Mouse (Mus musculus) T-helper 1 cell (primary cell): Measurements from ENCODE around the gene Cphx1.
"Not testable (repeated sequence)": the region's sequence is repeated elsewhere in the genome, so short reads cannot be mapped to it uniquely, and the experiment has no call there.

Experiments used
- in situ Hi-C: fragments of 300-600 bp; cut with MboI, MseI; formaldehyde crosslinking; loops from one replicate; pipeline ENCODE4 v1.15.1; 2025; ENCODE audit warnings: high pct_unique_total_duplicates

The Cphx1 gene

GRCm38 (mm10) chr14:25938004-25938403 lies at the start of gene Cphx1:
Gene Cphx1 (plus strand): TSS chr14:25938304.
- in situ Hi-C loops = not testable (repeated sequence)

- in situ Hi-C loops = loop anchor here (10.0 kb wide), 1 partner anchor 80 kb away; no protein-coding TSS in a partner anchor
These were observed 43.5 kb upstream of the Cphx1 start for GRCm38 (mm10) chr14:25894566-25894965.

GRCm38 (mm10) chr14:25895686-25896085 lies 42.4 kb upstream of the Cphx1 start:
- in situ Hi-C loops = loop anchor here (10.0 kb wide), 1 partner anchor 81 kb away; no protein-coding TSS in a partner anchor

- in situ Hi-C loops = not testable (repeated sequence)
These were observed 35.1 kb upstream of the Cphx1 start, which contains the start of gene Plac9a for GRCm38 (mm10) chr14:25903000-25903399. Gene Plac9a (minus strand): TSS chr14:25903100.

- in situ Hi-C loops = not testable (repeated sequence)
These were observed 32.9 kb upstream of the Cphx1 start for GRCm38 (mm10) chr14:25905243-25905642.

GRCm38 (mm10) chr14:25907272-25907671 lies 30.8 kb upstream of the Cphx1 start:
- in situ Hi-C loops = not testable (repeated sequence)

- in situ Hi-C loops = not testable (repeated sequence)
These were observed 29.1 kb upstream of the Cphx1 start for GRCm38 (mm10) chr14:25908976-25909375.

GRCm38 (mm10) chr14:25918427-25919170 lies 19.5 kb upstream of the Cphx1 start:
- in situ Hi-C loops = not testable (repeated sequence)

- in situ Hi-C loops = not testable (repeated sequence)
These were observed 11.1 kb upstream of the Cphx1 start for GRCm38 (mm10) chr14:25926814-25927561.

- in situ Hi-C loops = not testable (repeated sequence)
These were observed 10.6 kb upstream of the Cphx1 start, which contains the start of gene Tmem254a for GRCm38 (mm10) chr14:25927562-25927881. Gene Tmem254a (minus strand): TSS chr14:25927672.

- in situ Hi-C loops = not testable (repeated sequence)
These were observed 1.1 kb upstream of the Cphx1 start for GRCm38 (mm10) chr14:25936867-25937630.

- in situ Hi-C loops = not testable (repeated sequence)
These were observed 19.8 kb downstream of the Cphx1 start for GRCm38 (mm10) chr14:25957861-25958260.

GRCm38 (mm10) chr14:25978371-25979241 lies 40.5 kb downstream of the Cphx1 start, which contains the start of gene Duxbl1:
Gene Duxbl1 (plus strand): TSS chr14:25978577.
- in situ Hi-C loops = not testable (repeated sequence)

GRCm38 (mm10) chr14:25979242-25979941 lies 41.3 kb downstream of the Cphx1 start:
- in situ Hi-C loops = not testable (repeated sequence)

- in situ Hi-C loops = loop anchor here (5.0 kb wide), 2 partner anchors 140 to 280 kb away; no protein-coding TSS in a partner anchor
These were observed 43.8 kb downstream of the Cphx1 start for GRCm38 (mm10) chr14:25981880-25982279.
